Mouse (Mus musculus) v-Abl transformed pro-B cells (cell line): Measurements from ENCODE around the gene Ube2c.

ENCODE experiments used
- in situ Hi-C, 2 experiments: fragments of 400-800 bp; cut with MboI; formaldehyde crosslinking; loops; one replicate each; pipeline ENCODE4 v1.15.1; 2025; ENCODE audit not compliant: unreplicated experiment in 2 of 2

Ube2c gene

GRCm38 (mm10) chr2:164785481-164786387 is 16.0 kb downstream of the Ube2c start, which contains the start of gene Snx21:
Snx21 (plus strand) TSS chr2:164785823.
- in situ Hi-C loops = loop anchor here in 1 of 2 experiments (25.0 kb wide), 1 partner anchor 502 kb away; the partner anchor contains the start of gene Slc35c2

DNA sequence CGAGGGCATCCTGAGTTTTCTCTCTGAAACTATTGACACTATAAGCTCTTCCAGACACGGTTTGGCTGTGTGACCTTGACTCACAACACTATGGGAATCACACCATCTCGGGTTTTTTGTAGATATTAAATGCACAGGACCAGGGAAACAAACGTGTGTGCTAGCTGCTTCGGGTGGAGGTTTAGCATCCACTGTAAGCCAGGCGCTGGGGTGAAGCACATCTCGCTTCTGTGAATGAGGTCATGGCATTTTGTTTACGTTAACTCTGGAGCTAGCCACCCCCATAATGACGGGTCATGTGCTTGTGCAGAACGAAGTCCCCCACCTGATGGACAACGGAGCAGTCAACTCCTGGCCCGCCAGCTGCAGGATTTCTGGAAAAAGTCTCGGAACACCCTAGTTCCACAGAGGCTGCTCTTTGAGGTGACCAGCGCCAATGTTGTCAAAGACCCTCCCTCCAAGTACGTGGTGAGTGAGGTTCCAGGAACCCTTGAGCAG is 16.7 kb downstream of the Ube2c start:
- in situ Hi-C loops = loop anchor here in 1 of 2 experiments (25.0 kb wide), 1 partner anchor 501 kb away; the partner anchor contains the start of gene Slc35c2

DNA sequence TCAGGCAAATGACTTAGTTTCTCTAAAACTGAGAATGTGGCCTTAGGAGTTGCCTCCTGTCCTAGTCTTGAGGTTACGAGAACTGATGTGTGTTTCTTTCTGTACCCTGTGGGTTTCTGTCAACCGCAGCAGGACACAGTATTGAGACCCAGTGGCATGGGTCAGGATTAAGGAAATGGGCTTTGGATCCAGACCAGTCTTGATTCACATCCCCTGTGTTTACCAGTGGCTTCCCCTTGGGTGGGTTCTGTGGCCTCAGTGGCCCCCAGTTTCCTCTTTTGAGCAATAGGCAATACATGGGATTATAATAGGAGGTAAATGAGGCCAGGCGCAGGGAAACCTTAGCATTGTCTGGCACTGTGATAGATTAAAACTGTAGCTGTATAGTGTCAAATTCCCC is 17.3 kb downstream of the Ube2c start:
- in situ Hi-C loops = loop anchor here in 1 of 2 experiments (25.0 kb wide), 1 partner anchor 500 kb away; the partner anchor contains the start of gene Slc35c2

GRCm38 (mm10) chr2:164787779-164788178 is 18.1 kb downstream of the Ube2c start:
- in situ Hi-C loops = loop anchor here in 1 of 2 experiments (25.0 kb wide), 1 partner anchor 500 kb away; the partner anchor contains the start of gene Slc35c2

- in situ Hi-C loops = loop anchor here in 1 of 2 experiments (25.0 kb wide), 1 partner anchor 499 kb away; the partner anchor contains the start of gene Slc35c2
Measured at GRCm38 (mm10) chr2:164788411-164788810, 18.7 kb downstream of the Ube2c start.

DNA sequence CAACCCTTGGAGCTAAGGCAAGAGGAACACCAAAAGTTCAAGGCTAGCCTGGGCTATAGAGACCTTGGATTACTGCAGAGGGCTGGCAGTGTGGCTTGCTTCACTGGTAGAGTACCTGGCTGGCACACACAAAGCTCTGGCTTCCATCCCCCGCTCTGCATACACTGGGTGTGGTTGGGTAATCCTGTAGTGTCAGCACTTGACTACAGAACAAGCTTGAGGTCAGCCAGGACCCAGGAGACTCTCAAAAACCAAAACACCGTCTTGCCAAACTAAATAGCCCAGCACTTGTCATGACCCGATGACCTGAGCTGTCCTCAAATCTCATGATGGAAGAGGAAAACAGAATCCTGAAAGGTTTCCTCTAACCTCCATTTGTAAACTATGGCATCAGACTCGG is 20.8 kb downstream of the Ube2c start:
- in situ Hi-C loops = loop anchor here (5.0 to 25.0 kb wide), 4 partner anchors 116 to 497 kb away; partner anchors contain the start of genes Eppin (in 1 of the 2), Slc35c2 (in 1 of the 2) and Wfdc11 (in 1 of the 2)

DNA sequence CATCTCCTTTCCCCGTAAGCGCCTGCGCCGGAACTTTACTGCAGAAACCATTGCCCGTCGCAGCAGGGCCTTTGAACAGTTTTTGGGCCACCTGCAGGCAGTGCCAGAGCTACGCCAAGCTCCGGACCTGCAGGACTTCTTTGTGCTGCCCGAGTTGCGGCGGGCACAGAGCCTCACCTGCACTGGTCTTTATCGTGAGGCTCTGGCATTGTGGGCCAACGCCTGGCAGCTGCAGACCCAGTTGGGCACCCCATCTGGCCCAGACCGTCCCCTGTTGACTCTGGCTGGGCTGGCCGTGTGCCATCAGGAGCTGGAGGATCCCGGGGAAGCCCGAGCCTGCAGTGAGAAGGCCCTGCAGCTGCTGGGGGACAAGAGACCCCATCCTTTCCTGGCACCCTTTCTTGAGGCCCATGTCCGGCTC is 22.2 kb downstream of the Ube2c start:
- in situ Hi-C loops = loop anchor here (5.0 to 25.0 kb wide), 4 partner anchors 117 to 495 kb away; partner anchors contain the start of genes Eppin (in 1 of the 2), Slc35c2 (in 1 of the 2) and Wfdc11 (in 1 of the 2)

DNA sequence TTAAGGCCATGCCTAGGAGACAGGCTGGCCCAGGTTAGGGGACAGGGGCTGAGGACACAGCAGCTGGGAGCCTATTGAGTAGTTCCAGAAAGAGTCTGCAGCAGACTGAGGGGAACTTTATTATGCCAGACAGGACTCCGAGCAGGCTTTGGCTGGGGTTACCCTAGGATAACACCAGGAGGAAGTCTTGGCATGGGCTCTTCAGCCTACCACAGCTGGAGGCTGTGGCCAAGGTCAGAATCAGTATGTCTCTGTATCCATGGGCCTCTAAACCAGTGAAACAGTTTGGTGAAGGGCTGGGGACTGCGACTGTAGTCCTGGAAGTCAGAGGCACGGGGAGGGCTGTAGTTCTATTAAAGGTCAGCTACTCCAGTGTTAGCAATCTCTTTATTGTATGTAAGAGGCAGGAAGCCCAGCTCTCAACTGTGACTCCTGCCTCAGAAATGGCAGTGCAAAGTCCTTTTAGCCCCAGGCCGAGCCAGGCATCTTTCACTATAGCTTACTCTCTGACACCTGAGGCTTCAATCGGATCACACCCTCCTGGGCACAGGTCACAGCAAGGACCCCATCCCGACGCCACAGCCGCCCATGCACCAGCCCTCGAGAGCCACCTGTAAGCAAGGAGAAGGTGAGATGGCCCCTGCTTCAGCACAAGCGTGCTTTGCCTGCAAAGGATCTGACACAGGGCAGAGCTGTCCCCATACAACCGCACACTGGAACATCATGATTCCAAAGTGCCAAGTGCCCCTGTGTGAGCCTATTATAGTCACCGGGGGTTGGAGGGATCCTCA is 22.9 kb downstream of the Ube2c start:
- in situ Hi-C loops = loop anchor here (5.0 to 25.0 kb wide), 4 partner anchors 118 to 495 kb away; partner anchors contain the start of genes Eppin (in 1 of the 2), Slc35c2 (in 1 of the 2) and Wfdc11 (in 1 of the 2)

DNA sequence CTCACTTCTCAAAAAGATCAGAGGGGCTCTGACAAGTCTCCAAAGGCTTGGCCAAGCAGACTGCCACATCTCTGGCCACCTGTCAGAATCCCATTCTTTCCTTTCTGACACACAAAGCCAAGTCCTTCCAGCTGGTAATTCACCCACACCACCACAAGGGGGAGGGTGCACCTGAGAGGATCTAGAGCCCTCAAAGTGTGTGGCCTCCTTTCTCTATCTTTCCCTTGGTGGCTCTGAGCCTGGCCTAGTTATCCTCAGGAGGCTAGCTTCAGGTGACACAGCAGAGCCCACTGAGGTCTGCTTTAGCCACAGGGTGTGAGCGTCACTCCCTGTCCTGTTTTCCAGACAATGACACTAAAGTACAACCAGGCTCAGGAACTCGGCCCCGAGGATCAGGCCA is 23.5 kb downstream of the Ube2c start:
- in situ Hi-C loops = loop anchor here (5.0 to 25.0 kb wide), 4 partner anchors 118 to 494 kb away; partner anchors contain the start of genes Eppin (in 1 of the 2), Slc35c2 (in 1 of the 2) and Wfdc11 (in 1 of the 2)

DNA sequence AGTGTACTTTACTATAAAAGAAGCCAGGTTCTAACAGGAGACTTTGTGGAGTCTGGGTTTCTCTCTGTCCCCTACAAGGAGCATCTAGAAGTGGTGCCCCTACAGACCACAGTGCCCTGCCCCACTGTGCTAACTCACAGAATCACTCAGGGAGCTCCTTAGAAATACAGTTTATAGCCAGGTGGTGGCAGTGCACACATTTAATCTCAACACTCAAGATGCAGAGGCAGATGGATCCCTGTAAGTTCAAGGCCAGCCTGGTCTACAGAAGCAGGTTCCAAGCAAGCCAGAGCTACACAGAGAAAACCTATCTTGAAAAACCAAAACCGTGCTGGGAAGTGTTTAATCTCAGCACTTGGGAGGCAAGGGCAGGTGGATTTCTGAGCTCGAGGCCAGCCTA is 24.1 kb downstream of the Ube2c start:
- in situ Hi-C loops = loop anchor here (5.0 to 25.0 kb wide), 4 partner anchors 119 to 494 kb away; partner anchors contain the start of genes Eppin (in 1 of the 2), Slc35c2 (in 1 of the 2) and Wfdc11 (in 1 of the 2)

- in situ Hi-C loops = loop anchor here (5.0 to 25.0 kb wide), 4 partner anchors 119 to 493 kb away; partner anchors contain the start of genes Eppin (in 1 of the 2), Slc35c2 (in 1 of the 2) and Wfdc11 (in 1 of the 2)
Measured at GRCm38 (mm10) chr2:164794293-164794692, 24.6 kb downstream of the Ube2c start.

DNA sequence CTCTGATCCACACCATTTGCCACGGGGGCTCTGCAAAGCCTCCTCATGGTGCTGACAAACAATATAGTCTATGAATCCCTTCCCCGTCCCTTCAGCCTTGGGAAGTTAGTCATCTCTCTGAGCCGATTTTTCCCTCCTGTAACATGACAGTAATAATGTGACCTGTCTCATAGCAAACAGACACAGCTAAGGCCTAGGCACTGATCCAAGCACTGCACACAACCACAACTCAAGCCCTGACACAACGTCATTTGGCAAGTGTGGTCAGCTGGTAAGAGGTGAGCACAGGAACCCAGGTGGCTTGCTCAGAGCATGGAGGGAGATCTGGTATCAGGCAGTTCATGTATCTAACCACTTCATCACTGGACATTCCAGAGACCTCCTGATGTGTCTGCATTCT is 26.2 kb downstream of the Ube2c start:
- in situ Hi-C loops = loop anchor here (5.0 to 25.0 kb wide), 4 partner anchors 119 to 491 kb away; partner anchors contain the start of genes Slc35c2 (in 1 of the 2) and Wfdc11 (in 1 of the 2)

- in situ Hi-C loops = loop anchor here (5.0 to 25.0 kb wide), 4 partner anchors 121 to 489 kb away; partner anchors contain the start of genes Slc35c2 (in 1 of the 2) and Wfdc11 (in 1 of the 2)
Measured at GRCm38 (mm10) chr2:164798554-164798953, 28.9 kb downstream of the Ube2c start.

GRCm38 (mm10) chr2:164800252-164801004 is 30.7 kb downstream of the Ube2c start:
- in situ Hi-C loops = no loop called here

- in situ Hi-C loops = no loop called here
Measured at GRCm38 (mm10) chr2:164803201-164803920, 33.7 kb downstream of the Ube2c start.

DNA sequence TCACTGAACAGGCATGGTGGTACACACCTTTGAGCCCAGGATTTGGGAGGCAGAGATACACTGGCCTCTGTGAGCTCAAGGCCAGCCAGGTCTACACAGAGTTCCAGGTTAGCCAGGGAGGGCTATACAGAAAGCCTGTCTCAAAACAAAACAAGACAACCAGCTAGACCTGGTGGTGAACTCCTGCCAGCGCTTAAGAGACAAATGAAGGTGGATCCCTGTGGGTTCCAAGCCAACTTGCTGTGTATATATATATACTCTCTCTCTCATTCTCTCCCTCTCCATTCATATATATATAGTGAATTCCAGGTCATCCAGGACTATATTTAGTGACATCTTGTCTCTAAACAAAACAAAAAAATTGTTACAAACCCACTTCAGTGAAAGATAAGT is 34.2 kb downstream of the Ube2c start:
- in situ Hi-C loops = no loop called here

- in situ Hi-C loops = no loop called here
Measured at GRCm38 (mm10) chr2:164804533-164805331, 35.0 kb downstream of the Ube2c start, which contains the start of the genes Acot8 and Zswim3. Acot8 (minus strand) TSS chr2:164804882. Zswim3 (plus strand) TSS chr2:164805098.
